Mouse (Mus musculus): ENCODE measurements around the gene Sh2d3c.

DNA sequence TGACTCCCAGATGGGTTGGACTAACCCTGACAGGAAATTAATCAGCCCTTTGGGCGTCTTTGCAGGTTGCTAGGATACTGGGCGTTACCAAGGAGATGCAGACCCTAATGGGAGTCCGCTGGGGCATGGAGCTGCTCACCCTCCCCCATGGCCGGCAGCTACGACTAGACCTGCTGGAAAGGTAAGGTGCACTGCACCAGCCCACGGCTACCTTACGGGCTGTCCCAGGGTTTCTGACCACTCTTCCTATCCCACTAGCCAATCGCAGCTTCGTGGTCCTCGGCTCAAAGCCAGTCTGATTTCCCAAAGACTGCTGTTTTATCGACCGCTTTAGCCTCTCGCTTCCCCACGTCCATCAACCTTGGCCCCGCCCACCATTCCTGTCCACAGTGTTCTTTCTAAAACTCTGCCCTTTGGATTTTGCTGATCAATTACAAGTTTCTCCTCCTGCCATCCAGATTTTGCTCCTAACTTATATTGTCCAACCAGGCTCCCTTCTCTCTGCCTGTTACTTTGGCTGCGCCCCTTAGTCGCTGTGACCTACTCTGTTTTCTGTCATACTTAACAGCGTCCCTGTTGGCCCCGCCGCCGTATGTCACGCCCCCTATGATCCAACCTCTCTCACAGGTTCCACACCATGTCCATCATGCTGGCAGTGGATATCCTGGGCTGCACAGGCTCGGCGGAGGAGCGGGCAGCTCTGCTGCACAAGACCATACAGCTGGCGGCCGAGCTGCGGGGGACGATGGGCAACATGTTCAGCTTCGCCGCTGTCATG is 30.2 kb downstream of the Sh2d3c start:
- TF ChIP-seq GATA1 (IDR thresholded peaks at IDR 0.05; ENCODE audit: borderline replicate concordance, low read length) (no peak), FLI1 (IDR thresholded peaks at IDR 0.05; ENCODE audit: low read length) (no peak)

Measured in megakaryocyte, embryonic 14.5 days (primary cell).